Mouse (Mus musculus) retina, embryonic 14.5 days (tissue): ENCODE data around the gene Hint1.
A peak's percentile ranks its signal among the peaks of the same experiment; 100 is the strongest.
"Not testable (repeated sequence)": the region's sequence is repeated elsewhere in the genome, so short reads cannot be mapped to it uniquely, and the experiment has no call there.

ENCODE experiments used
- DNase-seq: peaks from one replicate; pipeline ENCODE4 v3.0.0-alpha.2; 2015; ENCODE audit warnings: low spot score

The Hint1 gene

DNA sequence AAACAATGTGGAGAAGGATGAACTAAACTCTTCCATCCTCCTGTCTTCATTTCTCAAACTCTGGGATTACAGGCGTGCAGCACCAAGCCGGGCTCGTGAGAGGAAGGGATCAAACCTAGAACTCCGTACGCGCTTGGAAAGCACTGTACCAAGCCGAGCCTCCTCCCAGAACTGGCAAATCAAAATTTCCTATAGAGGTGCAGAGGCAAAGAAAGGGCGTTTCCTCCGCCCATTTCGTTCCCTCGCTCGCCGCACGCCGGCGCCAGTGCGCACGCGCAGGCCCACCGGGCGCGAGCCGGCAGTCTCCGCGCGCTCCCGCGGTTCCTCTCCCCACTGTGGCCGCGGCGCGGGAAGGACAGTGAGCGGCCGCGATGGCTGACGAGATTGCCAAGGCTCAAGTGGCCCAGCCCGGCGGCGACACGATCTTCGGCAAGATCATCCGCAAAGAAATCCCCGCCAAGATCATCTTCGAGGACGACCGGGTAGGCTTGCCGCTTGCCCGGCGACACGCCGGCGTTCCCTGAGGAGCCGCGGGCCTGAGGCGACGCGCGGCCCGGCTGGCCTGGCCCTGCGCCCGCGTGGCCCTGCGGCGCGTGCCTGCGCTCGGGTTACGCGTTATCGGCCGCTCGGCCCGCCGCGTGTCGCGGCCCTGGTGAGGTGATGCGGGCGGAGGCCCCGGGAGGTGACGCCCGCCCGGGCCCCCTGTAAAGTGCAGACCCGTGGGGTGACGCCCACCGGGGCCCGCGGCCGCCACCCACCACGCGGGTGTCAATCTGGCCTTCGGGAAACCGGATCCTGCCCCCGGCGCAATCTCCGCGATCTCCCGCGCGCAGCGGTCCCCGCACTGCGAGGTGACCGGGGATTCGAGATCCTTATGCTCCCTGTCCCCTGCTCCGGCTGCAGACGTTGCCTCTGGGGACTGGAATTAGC, at the start of gene Hint1:
Hint1 (plus strand) TSS at position 265 of the 930 bp plus-strand sequence.
- DNase-seq: peak; percentile 94

DNA sequence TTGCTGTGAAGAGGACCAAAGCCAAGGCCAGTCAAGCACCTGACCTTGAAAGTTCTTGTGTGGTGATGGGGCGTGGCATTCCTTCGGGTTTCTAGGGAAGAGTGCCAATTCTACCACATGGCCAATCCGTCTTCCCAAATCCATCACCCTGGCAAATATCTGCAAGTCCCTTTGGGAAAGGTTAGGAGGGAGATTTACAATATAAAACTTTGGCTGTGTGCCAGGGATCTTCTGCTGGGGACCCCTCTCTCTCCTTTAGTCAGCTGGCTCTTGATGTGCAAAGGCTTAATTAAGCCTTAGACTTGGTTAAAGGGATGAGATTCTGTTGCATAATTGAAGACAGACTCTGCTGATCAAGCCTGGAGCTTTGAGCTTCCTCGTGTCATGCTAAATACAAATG, 48.7 kb upstream of the Hint1 start:
- no peak for DNase-seq

DNA sequence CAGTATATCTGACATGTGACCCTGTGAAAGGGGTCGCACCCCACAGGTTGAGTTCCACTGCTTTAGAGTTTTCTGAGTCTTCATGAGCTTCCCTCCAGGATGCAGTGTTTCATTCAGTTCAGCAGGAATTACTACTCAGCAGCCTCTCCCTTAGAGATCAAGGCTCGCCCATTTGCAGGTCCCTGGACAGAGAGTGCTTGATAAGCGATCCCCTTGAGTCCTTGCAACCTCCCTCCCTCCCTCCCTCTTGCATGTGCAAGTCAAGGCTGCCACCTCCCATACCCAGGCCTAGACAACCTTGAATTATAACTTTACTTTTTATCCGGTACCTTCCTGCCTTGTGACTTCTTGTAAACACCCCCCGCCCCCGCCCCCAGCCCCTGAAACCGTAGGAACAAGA, 46.7 kb upstream of the Hint1 start:
- no peak for DNase-seq

DNA sequence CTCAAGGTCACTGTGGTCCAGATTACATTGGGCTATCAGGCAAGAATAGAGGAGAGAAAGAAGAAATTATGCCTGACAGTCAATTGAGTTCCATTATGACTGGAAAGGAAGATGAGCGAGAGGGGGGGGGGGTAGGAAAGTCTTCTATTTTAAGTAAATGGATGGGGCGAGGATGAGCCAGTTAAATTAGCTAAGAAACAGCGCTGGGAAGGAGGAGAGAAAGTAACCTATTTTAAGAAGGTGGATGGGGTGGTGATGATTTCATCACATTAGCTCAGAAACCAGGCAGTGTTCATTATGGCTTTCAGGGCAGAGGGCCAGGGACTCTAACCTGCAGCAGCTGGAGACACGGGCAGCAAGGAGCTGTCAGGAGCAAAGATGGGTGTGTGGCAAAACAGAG, 42.7 kb upstream of the Hint1 start:
- no peak for DNase-seq

DNA sequence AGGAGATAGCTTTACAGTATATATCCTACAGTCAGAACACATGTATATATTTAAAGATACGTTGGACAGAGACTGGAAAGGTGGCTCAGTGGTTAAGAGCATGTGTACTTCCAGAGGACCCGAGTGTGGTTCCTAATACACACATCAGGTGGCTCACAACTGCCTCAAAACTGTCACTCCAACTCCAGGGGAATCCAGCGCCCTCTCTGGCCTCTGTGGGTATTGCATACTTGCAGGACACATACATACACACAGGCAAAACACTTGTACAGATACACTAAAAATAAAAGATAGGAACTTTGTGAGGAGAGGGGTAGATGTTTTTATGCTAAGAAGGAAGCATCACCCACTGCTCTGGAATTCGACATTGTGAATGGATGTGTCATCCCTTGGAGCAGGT, 40.4 kb upstream of the Hint1 start:
- no peak for DNase-seq

DNA sequence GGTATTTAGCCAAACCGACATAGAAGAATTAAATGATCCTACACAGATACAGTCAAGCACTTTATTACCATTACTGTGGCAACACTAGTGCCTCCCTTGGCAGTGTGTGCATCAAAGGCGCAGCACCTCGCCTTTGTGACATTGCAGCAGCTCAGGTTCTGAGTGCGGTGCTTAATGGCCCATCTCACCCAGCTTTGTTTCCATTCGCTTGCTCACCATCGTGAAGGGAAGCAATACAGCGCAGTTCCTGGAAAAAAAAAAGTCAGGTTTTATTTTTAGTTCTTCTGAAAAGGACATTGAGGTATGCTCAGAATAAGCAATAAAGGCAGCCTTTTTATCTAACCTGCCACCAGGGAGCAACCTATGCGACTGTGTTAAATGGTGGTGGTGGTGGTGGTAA, 39.4 kb upstream of the Hint1 start:
- no peak for DNase-seq

DNA sequence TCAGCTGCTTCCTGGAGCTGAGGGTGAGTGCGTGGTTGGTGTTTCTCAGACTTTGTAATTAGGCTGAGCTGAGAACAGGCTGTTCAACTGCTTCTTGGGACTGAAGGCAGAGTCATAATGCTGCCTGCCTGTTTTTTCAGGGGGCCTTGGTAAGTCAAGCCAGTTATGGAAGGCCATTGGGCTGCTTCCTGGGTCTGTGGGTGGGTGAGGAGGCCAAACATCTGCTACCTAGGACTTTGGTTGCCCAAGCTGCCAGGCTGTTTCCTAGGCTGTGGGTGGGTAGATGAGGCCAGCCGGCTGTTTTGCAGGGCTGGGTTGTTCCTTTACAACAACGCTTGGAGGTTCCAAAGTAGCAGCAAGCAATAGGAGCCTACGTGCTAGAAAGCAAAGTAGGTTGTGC, 32.4 kb upstream of the Hint1 start:
- DNase-seq: no peak

DNA sequence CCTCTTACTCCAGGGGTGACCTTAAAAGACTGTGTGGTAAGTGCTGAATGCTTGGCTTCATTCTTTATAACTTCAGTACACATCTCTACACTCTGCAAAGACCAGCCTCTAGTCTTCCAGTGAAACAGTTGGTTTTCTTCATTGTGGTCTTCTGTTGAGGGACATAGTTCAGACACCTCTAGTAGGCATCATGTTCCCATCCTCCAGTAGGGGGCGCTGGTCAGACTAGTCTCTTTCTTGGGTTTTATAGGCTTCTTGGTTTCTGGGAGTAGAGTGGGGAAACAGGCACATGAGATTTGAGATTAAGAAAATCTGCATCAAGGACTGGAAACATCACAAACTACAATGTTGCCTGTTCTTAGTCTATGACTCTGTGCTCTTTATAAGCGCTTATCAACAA, 31.6 kb upstream of the Hint1 start:
- peak; percentile 20 for DNase-seq

DNA sequence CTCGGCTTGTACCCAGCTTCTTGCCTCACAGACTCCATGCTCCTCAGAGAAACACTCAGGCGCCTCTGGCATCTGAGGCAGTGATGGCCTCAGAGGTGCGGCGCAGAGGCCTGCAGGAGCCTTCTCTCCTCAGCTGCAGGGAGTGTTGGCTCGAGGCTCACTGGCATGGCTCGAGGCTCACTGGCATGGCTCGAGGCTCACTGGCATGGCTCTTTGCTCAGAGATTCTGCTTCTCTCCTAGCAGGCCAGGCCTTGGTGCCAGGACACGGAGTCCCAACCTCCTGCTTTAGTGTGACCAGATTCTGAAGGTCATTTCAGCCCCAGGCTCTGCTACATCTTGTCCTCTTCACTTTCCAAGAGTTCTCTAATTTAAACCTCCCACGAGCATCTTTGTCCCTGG, 30.1 kb upstream of the Hint1 start:
- no peak for DNase-seq

DNA sequence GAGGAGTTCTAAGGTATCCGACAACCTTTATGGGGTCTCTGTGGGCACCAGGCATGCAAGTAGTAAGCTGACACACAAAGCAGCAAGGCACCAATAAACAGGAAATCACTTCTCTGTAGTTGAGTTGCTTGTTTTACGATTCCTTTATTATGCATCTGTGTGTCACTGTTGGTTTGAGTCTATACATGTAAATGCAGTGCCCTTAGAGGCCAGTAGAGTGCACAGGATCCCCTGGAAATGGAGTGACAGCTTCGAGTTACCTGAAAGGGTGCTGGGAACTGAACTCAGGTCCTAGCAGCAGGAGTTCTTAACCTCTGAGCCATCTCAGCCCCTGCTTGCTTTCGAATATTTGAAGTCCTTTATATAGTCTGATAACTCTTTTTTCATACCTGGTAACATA, 26.5 kb upstream of the Hint1 start:
- no peak for DNase-seq

DNA sequence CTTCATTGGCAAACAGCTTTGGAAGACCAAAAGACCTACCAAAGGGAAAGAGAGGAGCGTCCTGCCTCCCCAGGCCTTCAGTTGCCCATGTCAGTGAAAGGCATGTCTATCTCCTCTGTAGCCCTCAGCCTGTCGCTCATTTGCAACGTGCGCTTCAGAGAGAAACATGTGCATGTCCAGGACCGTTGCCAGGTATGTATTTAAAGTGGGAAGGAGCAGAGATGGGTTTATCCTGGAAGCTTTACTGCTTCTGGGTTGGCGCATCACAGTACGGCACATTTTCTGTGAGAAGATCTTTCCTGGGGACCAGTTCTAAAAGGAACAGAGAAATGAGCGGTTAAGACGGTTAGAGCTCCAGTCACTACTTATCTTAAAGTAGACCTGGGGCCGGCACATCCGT, 25.3 kb upstream of the Hint1 start:
- DNase-seq: no peak

DNA sequence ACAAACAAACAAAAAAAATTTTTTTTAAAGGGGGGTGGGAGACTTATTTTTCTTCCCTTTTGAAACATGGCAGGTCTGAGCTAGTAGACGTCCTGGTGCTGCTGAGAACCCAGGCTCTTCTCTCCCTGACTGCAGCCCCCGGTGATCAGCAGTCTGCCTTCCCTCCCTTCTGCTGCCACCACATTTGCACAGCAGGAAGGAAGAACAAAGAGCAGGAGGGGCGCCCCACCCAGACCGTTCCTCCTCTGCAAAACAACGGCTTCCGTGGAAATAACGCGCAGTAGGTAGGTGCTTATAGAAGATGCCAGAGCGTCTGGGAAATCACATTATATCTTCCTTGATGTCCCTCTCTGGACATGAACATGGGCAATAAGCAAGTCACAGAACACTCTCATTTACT, 21.8 kb upstream of the Hint1 start:
- no peak for DNase-seq

DNA sequence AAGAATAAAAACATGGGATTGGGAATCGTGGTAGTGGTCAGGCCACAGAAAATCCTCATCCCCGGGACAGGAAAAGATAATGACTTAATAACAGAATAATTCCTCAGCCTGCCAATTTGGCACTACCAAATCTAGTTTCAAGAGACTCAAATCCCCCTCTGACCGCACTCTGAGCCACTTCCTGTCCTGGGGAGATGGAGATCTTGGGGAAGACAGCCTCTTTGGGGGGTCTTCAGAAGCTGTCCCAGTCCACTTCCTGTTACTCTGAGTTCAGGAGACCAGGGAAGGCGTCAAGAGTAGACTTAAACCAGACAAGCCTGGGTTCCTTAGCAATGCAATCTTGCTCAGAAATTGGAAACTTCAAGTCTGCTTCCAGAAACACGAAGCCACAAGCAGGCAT, 21.2 kb upstream of the Hint1 start:
- no peak for DNase-seq

DNA sequence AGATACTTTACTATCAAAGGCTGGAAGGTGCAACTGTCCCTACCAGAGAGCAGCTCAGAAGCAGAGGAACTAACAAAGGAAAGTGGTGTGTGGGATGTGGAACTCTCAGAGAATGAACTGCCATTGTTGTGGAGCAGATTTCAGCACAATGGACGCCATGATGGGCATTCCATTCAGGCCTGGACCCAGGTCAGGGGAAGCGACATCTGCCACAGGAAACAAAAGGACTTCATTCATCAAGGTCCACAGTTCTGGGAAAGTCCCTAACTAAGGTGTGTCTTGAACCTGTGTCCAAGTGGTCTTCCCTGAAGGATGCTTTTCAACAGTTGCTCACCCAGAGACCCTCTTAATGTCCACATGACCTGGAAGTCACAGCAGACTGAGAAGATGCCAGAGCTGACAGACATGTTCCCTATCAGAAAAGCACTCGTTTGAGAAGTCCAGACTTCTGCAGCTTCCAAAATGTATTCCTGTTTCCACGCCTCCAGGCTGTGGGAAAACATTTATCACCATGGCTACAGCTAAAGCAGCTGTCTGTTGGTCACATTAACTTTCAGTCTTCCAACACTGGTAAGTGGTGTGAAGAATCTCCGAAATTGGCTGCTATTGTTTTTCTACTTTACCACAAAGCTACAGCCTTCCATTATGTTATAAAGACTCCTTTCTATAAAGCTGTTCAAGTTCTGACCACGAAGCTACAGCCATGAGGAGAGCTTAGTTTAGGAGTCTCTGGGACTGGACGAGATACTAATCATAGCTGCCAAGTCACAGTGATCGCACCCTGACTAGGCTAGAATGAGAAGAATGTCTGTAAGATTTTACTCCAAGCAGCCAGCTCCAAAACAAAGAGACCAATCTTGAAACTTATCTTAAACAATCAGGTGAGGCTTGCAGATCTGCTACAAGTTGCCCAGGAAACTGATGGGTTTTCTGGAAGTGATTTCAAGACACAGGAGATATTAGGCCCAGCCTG, 20.4 kb upstream of the Hint1 start:
- DNase-seq: no peak

DNA sequence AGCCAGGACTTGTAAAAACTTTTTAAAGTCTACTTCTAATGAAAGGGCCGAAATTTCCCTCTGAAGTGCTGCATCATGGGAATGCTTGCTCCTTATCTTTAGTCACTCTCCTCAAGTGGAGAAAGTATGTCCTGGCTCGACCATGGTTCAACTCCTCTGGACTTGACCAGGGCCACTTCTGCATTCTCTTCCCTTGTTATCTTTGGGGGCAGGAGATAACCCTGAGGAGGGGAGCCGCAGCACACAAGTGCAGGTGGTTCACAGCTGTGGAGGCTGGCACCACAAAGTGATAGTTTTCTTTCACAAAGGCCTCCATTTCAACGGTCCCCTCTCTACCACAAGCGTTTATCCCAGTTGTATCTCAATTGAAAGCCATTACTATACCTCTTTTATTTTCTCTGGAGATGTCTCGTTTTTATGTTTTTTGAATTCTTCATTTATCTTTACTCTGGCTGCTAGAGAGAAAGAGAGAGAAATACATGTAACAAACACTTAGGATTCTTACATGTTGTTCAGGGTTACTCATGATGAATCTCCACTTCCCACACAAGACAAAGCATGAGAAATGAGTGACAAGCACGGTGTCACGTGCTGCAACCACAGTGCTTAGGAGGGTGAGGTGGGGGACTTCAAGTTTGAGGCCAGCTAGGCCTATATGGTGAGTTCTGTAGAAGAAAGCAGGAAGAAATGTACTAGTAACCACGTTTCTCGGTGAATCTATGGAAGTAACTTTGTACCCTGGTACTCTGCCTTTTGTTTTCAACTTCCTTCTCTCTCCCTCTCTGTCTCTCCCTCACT, 16.0 kb upstream of the Hint1 start:
- DNase-seq: no peak

DNA sequence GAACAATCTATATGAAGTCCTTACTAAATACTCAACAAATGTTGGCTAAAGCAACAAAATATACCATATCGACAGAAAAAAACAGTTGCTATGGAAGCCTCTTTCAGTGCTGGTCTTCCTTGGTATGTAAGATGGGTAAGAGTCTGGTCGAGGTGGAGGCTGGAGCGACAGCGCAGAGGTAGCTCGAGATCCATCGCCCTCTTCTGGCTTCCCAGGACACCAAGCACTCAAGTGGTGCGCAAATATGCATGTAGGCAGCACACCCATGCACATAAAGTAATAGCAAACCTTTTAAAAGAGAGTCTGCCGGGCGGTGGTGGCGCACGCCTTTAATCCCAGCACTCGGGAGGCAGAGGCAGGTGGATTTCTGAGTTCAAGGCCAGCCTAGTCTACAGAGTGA, 14.5 kb upstream of the Hint1 start:
- DNase-seq: no peak

DNA sequence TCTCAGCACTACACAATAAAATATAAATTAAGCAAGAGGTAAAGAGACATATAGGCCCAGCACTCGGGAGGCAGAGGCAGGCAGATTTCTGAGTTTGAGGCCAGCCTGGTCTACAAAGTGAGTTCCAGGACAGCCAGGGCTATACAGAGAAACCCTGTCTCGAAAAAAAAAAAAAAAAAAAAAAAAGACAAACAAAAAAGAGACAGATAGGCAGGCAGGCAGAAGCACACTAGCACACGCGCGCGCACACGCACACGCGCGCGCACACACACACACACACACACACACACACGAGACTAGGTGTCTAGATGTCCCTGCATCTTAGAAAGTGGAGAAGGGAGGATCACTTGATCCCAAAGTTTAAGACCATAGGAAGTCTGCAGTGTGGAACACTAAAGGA, 7.3 kb upstream of the Hint1 start:
- DNase-seq: not testable (repeated sequence)

DNA sequence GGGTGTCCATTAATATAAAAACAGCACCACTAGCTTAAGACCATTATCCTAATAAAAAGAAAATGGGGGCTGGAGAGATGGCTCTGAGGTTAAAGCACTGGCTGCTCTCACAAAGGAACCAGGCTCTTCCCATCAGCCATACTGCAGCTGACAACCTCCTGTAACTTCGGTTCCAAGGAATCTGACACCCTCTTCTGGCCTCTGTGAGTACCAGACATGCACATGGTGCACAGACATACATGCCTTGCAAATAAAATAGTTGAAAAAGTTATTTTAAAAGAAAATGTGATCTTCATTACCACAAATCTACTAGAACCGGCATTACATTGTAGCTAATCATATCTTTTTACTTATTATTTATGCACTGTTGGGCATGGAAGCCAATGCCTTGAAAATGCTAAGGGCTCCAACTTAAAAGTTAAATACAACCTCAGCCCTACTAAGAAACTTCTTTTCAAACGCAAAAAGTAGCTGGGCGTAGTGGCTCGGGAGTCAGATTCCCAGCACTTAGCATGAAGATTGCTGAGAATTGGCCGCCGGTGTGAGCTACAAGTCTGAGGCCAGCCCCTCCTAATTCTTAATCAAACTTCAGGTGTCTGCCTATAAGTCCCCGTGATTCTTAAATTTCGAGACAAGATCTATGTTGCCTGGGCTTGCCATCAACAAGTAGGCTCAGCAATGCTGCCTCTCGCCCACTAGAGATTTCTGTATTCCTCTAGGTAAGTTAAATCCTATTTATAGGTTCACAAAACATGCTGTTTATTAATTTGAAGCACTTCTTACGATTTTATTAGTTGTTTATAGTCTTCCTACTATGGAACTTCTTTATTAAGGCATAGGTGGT, 6.6 kb upstream of the Hint1 start:
- peak; percentile 39 for DNase-seq

DNA sequence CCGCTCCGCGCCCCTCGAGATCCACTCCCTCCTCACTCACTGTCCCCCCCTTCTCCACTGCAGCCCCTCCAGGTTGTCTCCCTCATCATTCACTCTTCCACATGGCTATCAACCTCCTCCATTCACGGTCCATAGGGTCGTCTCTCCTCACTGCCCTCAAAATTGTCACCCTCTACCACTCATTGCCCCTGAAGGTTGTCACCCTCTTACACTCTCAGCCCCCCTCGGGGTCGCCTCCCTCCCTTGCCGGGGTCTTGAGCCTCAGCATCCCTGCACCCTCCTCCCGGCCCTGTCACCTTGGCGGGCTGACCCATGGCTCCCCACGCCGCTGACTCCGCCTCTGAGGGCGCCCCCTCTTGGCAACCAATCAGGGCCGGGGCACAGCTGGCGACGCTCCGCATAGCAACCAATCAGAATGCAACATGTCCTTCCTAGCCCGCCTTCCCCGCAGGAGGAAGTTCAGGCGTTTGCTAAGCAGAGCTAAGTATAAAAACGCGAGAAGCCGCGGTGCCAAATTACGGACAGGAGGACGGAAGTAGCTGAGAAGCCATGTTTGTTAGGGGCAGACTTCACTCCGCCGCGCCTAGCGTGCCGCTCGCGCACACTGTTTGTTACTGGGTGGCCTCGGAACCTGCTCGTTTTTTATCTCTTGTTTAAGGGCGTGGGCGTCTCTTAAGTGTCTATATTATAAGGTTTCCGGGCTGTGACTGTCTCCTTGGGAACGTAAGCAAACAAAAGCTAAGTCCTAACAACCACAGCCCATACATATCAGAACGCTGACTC, 5.7 kb upstream of the Hint1 start, which contains the start of gene Lyrm7:
Lyrm7 (minus strand) TSS at position 661 of the 783 bp plus-strand sequence.
- peak; percentile 98 for DNase-seq
